Mouse (Mus musculus): Measurements from ENCODE around the gene Arntl2.
"Not testable (repeated sequence)": the region's sequence is repeated elsewhere in the genome, so short reads cannot be mapped to it uniquely, and the experiment has no call there.

Arntl2 gene

GRCm38 (mm10) chr6:146848281-146848680, 52.4 kb downstream of the Arntl2 start:
- DNase-seq (ENCODE audit: low spot score): no peak

- DNase-seq (ENCODE audit: low spot score): no peak
Measured at GRCm38 (mm10) chr6:146850050-146850449, 54.2 kb downstream of the Arntl2 start, which contains the start of gene Smco2. Gene Smco2, plus strand, starts transcription at chr6:146850104.

GRCm38 (mm10) chr6:146851916-146852315, 56.1 kb downstream of the Arntl2 start:
- DNase-seq (ENCODE audit: low spot score): no peak

- no peak for DNase-seq (ENCODE audit: low spot score)
Measured at GRCm38 (mm10) chr6:146852739-146853138, 56.9 kb downstream of the Arntl2 start.

- no peak for DNase-seq (ENCODE audit: low spot score)
Measured at GRCm38 (mm10) chr6:146855185-146855584, 59.3 kb downstream of the Arntl2 start.

- DNase-seq (ENCODE audit: low spot score): no peak
Measured at GRCm38 (mm10) chr6:146857386-146857785, 61.5 kb downstream of the Arntl2 start.

- no peak for DNase-seq (ENCODE audit: low spot score)
Measured at GRCm38 (mm10) chr6:146863154-146863553, 67.3 kb downstream of the Arntl2 start.

- not testable (repeated sequence) for DNase-seq (ENCODE audit: low spot score)
Measured at GRCm38 (mm10) chr6:146864370-146864769, 68.5 kb downstream of the Arntl2 start.

GRCm38 (mm10) chr6:146865701-146866100, 69.8 kb downstream of the Arntl2 start:
- DNase-seq (ENCODE audit: low spot score): no peak

GRCm38 (mm10) chr6:146871975-146872374, 76.1 kb downstream of the Arntl2 start:
- DNase-seq (ENCODE audit: low spot score): no peak

GRCm38 (mm10) chr6:146874415-146874814, 78.6 kb downstream of the Arntl2 start:
- DNase-seq (ENCODE audit: low spot score): no peak

- DNase-seq (ENCODE audit: low spot score): no peak
Measured at GRCm38 (mm10) chr6:146876820-146877219, 81.0 kb downstream of the Arntl2 start.

GRCm38 (mm10) chr6:146877425-146878045, 81.7 kb downstream of the Arntl2 start:
- DNase-seq (ENCODE audit: low spot score): no peak

GRCm38 (mm10) chr6:146878926-146879325, 83.1 kb downstream of the Arntl2 start:
- no peak for DNase-seq (ENCODE audit: low spot score)

GRCm38 (mm10) chr6:146879856-146880255, 84.0 kb downstream of the Arntl2 start:
- DNase-seq (ENCODE audit: low spot score): no peak

GRCm38 (mm10) chr6:146880296-146880695, 84.4 kb downstream of the Arntl2 start:
- DNase-seq (ENCODE audit: low spot score): no peak

- DNase-seq (ENCODE audit: low spot score): no peak
Measured at GRCm38 (mm10) chr6:146881896-146882770, 86.3 kb downstream of the Arntl2 start.
